Mouse (Mus musculus) left cerebral cortex, postnatal 10 days (tissue): Measurements from ENCODE around the gene Tecpr2. TPM values are rescaled to one million over a fixed set of nuclear protein-coding genes. Genes with fewer than 3 reads are reported as not detected.

Experiments
- DNase-seq, 2 experiments: peaks; one replicate each; pipeline ENCODE4 v3.0.0; 2021 to 2022; ENCODE audit warnings: low spot score in 2 of 2, mixed read lengths in 1 of 2; ENCODE audit errors: extremely low spot score in 1 of 2
- intact Hi-C: fragments of 180-260 bp; cut with DNase I; formaldehyde crosslinking; loops from one replicate; pipeline ENCODE4 v1.15.1; 2025
- total RNA-seq, 2 experiments: library from RNA; stranded (reverse); gene quantifications; 2 replicates each; pipeline ENCODE4 v1.2.3; 2021

Gene Tecpr2
- total RNA-seq, 2 experiments from 2014 or later: 35.1 to 36.2 TPM

DNA sequence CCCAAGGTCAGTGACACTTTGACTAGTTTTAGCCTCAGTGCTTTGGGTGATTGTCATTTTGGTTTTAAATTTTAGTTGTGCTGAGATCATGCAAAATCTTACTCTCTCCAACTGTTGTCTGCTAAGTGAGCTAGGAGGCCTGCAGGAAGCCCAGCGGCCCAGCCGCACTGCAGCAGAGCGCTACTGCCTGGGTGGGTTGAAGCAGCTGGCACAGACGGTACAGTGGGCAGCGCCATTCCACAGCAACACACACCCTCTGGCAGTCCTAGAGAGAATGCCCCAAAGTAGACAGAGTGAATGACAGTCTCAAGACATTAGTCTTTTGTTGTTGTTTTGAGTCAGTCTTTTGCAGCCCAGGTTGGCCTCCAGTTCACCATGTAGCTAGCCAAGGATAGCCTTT is 81.3 kb downstream of the Tecpr2 start:
- no peak for DNase-seq
- intact Hi-C loops: no loop called here

DNA sequence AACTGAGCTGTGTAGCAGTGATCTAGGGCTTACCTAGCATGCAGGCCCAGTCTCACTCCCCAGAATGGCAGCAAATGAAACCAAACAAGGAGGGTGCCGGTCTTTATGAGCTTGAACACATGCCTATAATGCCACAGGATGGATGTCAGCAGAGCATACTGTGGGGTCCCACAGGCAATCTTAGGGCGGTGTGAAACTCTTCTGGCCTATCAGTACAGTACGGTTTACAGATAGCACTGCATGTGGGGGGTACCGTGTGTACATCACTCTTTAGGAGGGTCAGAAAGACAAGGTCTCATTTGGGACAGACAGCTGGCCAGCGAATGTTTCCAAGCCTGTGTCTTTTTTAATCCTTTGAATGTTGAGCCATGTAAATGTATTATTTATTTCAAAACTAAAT is 82.9 kb downstream of the Tecpr2 start:
- intact Hi-C loops: no loop called here

DNA sequence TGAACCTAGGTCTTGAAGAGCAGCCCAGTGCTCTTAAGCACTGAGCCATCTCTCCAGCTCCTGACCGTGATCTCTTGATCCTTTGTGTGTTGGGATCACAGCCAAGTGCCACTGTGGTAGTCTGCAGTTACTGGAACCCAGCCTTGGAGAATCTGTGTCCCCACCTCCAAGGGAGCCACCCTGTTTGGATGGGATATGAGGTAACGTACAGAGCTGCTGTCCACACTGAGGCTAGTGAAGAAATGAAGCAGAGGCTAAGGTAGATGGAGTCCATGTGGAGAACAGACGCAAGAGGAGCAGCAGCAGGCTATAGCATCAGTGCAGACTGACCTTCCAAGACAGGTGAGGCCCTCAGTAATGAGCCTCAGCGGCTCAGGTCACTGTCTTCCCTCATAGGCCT is 84.8 kb downstream of the Tecpr2 start:
- no peak for DNase-seq
- intact Hi-C loops: no loop called here

More for the DNA sequence above, 82.9 kb downstream of the Tecpr2 start:
- no peak for DNase-seq

DNA sequence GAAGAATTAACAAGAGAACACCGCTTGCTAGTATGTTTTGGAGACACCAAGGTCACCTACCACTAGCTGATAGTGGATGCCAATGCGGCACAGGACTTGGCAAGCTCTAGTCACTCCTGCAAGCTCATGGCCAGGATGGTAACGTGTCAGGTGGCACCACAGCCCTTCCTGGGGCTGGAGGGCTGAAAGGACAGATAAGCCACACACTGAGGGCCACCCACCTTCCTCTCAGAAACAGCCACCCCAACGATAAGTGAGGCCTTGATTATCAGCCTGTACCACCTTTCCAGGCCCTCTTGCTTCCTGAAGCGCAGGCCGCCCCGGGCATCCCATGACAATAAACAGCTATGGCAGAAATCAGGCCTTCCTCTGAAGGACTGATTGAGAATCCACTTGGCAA is 85.2 kb downstream of the Tecpr2 start:
- no peak for DNase-seq
- intact Hi-C loops: no loop called here

DNA sequence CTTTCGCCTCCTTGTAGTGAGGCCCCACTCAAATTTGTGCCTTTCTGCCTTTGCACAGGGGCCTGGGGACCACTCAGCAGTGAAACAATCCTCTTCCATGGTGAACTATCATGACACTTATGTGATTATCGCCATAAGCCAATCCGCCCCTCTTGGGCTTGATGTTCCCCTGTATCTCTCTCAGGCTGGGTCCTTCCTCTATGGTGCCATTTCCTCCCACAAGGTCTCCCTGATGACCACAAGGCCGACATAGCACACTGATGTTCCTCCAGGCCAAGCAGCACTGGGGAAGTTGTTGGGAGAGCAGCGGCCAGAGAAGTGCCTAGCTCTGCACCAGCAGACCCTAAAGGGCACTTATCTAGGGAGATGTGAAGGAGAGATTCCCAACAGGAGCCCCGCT is 85.7 kb downstream of the Tecpr2 start:
- intact Hi-C loops: no loop called here
- no peak for DNase-seq

DNA sequence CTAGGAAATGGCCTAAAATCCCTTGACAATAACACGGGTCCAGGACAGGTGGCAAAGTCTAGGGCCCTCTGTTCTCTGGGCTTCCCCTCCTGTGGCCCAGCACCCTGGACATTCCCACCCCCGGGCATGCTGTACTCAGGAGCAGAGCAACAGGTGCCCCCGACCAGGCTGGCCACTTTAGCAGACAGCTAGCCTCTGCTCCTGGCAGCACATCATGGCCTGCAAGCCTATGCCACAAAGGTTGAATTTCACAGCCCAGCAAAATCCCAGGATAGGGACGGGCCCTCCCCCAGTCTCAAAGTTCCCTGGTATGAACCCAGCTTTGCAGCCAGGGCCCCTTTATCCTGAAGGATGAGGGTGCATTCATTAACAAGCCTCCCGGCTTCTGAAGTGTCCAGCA is 86.3 kb downstream of the Tecpr2 start:
- DNase-seq: no peak
- intact Hi-C loops: no loop called here

DNA sequence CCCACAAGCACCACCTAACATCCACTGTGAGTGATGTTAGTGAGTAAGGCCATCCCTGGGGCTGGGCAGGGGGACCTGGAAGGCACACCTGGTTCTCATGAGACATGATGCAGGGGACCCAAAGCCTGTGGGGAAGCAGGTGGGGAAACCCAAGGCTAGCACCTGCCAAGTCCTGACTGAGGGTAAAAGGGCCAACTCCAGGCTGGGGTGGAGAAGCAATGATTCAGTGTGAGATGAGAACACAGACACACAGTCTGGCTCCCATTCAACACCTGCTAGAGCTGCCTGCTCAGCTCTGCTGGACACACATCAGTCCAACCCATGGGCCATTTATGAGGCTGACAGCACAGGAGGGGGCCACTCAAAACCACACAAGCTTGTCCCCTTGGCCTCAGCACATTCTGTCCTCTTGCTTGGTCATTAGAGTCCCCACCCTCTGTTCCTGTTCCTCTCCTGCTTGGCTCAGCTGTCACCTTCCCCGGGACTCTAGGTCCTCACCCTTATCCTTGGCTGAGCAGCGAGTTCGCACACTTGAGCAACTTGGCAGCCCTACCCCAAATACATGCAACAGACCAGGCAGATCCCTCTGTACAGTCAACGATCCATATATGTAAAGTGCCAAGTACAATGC is 86.9 kb downstream of the Tecpr2 start:
- no peak for DNase-seq
- intact Hi-C loops: no loop called here

DNA sequence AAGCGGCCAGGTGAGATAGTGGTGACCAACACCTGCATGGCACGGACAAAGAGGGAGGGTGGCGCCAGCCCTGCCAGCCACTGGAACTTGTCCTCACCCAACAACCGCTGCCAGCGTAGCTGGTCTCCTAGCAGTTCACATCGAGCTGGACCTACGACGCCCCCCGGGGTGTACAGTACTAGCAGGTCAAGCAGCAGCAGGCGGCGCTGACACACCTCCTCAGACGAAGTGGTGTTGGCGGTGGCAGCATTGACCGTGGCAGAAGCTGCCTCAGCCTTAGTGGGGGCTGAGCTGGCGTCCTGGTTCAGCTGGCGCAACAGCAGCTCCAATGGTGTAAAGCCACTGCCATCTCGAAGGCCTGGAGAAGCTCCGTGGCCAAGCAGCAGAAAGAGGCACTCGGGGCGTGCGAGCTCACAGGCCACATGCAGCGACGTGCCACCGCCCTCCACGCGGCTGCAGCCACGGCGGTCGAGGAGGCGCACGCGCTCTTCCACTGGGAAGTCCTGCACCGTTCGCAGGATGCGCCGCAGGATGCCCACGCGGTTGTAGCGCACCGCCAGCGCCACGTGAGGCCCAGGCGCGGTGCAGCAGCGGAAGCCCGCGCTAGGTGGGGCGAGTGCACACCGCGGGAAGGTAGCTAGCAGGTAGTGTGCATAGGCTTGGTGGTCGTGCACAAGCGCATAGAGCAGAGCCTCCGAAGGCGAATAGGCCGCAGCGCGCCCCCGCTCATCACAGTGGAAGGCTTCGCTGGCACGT is 87.7 kb downstream of the Tecpr2 start:
- intact Hi-C loops: no loop called here
- peak in 1 of 2 experiments; percentile 41 for DNase-seq

DNA sequence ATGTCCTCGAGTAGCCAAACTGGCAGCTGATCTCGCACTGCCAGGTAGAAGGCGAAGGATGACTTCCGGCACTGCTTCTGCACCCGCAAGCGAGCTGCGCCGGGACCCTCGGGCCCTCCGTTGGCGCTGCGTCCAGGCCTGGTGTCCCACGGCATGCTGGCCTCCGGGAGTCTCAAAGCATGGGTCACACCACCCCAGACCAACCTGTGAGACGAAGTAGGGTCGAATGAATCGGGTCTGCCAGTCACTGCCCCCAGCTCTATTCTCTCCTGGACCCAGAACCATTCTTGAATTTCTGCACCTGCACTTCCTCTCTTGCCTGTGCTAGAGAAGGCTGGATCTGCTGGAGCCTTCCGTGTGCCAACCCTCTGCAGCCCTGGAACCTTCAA is 88.3 kb downstream of the Tecpr2 start:
- intact Hi-C loops: no loop called here
- DNase-seq: no peak

DNA sequence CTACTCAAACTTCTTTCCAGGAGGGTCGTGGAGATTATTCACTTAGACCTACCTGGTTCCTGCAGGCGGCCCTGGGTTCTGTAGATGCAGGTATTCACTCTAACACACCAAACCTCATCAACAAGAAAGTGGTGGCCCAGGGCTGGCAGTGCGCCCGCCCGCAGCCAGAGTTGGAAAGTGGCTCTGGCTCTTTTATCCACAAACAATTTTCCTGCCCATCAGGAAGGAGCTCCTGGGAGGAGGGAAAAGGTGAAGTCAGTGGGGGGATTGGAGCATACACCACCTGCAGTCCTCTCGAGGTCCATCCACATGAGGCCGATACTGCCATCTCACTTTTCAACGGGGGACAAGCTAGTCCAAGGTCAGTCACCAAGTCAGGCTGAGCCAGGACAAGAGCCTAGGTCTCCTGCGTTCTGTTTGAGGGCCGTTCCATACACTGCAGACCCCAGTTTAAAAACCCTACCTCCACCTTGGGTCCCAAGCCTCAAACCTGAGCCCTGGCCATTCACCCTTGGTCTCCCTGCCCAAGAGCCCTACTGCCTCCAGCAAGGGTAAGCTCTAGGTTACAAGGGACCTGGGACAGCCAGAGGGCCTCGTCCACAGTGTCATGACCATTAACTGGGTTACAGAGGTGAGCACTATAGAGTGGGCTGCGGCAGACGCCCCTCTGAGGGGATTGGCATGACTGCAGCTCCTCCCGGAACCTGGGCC is 89.0 kb downstream of the Tecpr2 start:
- intact Hi-C loops: no loop called here
- no peak for DNase-seq

DNA sequence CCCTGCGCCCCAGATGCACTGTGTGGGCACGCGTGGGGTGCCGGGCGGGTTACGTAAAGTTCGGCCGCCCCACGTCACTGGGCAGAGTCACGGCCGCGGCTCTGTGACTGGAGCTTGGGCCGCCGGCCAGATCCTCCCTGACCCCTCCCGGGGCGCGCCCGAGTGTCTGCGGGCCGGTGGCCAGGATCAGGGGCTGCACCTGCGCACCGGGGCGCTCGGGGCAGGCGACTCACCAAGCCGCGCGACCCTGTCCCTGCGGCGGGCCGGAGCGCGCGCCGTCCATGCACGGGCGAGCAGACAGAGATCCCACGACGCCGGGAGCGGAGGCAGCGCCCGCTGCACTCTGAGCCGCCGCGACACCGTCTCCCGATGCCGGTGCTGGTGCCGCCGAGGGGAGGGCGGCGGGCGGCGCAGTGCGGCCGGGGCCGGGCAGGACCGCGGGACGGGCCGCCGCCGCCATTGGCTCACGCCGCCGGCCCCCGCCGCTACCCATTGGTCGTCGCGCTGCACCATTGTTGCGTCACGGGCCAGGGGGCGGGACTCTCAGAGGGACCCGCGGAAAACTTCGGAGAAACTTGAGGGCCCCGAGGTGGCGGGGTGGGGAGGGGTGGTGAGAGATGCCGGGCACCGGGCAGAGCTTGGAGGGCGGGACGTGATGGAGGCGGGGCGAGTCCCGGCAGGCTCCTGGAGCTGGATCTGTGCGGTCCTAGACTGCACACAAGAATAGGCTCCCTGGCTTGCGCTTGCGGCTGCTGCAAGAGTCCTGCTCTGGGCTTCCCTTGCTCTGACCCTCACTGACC is 89.7 kb downstream of the Tecpr2 start, which contains the start of gene Ankrd9:
TSS of gene Ankrd9 (minus strand) at position 434 of the 800 bp plus-strand sequence.
- DNase-seq: peak; percentile 91 to 97
- intact Hi-C loops: no loop called here

DNA sequence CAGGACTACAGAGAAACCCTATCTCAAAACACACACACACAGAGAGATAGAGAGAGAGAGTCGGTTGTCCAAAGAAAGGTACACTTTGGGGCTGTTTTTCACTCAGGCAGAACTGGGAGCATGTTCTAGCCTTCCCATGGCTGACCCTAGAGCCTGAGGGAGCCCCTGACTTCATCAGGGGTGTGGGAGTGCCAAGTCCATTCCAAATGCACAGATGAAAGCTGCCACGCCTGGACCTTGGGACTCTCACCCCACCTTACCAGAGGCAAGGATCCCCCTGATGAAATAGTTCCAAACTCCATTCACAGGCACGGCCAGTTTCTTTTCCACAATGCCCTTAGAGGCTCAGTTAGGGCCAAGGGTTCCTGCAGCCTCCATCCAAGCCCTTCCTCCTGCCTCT is 90.7 kb downstream of the Tecpr2 start:
- no peak for DNase-seq
- intact Hi-C loops: no loop called here

DNA sequence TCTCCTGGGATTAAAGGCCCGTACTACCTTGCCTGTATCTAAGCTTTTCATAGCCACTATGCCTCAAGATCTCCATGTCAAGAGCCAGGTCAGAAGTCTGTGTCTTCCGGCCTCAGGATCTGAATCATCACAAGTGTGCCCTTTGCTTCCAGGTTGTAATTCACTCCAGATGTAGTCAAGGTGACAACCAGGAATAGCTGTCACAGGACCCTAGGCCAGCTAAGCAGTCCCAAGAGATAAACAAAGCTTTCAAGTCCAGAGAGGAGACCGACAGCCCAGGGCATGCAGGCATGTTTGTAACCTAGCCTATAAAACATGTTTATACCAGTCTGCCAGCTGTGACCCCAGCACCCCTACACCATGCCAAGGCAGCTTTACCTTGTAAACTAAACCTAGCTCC is 92.7 kb downstream of the Tecpr2 start:
- intact Hi-C loops: no loop called here
- no peak for DNase-seq

DNA sequence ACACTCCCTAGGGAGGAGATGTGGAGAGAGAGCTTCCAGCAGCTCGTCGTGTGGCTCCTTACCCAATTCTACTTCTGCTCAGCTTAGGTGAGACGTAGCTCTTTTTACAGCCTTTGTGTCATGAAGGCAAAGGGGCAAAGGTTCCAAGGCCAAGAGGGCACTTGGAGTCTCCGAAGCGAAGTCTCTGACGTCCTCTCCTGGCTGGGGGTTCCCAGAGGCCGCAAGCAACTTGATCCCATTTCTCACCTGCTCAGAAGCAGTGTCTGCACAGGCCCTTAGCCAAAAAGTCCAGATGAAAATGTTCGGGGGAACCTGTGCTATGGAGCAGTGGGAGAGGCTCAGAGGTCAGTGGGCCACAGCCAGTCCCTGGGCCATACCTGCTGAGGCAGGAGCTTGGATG is 94.0 kb downstream of the Tecpr2 start:
- no peak for DNase-seq
- intact Hi-C loops: no loop called here

DNA sequence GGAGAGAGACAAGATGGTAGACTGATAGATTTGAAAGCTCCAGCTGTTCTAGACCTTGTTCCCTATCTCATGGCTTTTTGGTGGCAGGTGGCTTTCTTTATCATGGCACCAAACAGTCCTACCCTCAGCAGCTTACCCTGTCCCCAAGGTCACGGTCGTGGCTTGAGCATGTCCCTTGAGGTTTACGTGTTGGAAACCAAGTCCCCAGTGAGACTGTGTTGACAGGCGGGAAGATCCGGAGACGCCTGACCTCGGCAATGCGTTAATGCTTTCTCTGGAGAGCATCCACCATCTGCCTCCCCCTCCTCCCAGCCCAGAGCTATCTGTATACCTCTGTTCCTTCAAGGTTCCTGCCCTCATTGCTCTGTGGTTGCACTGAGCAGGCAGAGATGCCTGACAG is 94.7 kb downstream of the Tecpr2 start:
- intact Hi-C loops: no loop called here
- DNase-seq: no peak

DNA sequence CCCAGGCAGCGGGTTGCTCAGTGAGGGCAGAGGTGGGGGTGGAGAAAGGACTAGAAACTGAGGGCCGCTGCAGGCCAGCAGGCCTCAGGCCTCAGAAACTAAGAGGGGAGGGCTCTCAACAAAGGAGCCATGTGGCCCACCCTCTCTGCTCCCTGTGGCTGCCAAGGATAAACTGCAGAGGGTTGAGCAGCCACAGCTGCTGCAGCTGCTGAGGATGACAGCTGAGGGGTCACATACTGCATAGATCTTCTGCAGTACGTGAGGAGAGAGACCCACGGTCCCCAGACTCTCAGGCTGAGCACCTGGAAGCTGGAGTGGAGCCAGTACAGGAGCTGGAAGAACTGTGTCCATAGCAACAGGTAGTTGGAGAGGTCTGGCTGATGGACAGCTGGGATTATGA is 95.5 kb downstream of the Tecpr2 start:
- intact Hi-C loops: no loop called here
- DNase-seq: no peak

DNA sequence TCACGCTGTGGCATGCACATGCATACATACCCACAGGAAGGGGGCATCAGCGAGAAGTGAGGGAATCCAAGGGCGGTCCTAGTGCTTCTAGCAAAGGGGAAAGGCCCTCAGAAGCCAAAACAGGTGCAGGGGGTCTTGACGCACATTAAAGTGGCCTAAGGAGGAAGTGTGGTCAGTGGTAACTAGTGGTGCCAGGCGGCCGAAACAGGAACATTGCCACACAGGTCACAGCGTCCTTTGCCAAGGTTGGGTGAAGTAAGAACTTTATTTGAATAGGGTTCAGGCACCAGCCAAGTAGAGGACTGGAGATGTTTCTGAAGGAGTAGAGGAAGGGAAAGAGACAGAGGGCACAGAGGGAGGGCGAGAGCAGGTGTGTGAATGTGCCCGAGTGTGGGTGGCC is 96.1 kb downstream of the Tecpr2 start:
- intact Hi-C loops: no loop called here
- DNase-seq: no peak

DNA sequence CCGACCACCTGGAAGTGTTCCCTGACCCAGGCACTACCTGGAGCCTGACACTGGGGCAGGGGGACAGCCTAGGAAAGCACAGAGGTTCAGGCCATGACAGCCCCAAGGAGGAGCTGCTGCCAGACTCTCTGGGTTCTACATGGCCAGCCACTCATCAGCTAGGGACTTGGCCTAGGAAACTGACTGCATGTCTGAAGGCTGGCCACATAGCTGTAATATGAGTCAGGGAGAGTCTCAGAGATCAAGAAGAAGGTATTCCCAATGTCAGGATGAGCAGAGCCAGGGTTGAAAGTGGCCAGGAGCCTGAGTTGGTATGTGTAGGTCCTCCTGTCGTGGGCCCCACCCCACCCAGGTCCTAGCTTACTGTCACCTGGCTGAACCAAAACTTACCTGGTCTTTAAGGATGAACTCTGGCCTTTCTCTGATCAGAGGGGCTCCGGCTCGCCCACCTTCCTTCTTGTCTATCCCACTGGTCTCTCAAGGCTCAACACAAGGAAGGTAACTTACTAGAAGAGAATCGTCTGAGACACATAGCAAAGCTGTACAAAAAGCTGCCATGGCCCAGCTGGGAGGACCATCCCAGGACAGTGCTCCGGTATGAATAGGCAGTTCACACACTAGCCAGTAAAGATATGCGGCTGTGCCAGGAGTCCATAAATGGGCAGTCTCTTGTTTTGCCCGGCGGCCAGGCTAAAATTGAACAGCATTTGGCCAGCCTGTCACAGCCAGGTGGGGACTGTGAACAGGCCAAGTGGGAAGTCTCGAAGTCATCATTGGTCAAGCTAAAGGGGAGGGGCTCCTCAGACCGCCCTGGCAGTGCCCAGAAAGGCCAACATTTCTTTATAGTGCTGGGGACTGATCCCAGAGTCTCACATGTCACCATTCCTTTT is 97.7 kb downstream of the Tecpr2 start:
- no peak for DNase-seq
- intact Hi-C loops: no loop called here
